Mouse (Mus musculus): Measurements from ENCODE around the gene Tpbpb.
"Not testable (repeated sequence)": the region's sequence is repeated elsewhere in the genome, so short reads cannot be mapped to it uniquely, and the experiment has no call there.

The Tpbpb gene

DNA sequence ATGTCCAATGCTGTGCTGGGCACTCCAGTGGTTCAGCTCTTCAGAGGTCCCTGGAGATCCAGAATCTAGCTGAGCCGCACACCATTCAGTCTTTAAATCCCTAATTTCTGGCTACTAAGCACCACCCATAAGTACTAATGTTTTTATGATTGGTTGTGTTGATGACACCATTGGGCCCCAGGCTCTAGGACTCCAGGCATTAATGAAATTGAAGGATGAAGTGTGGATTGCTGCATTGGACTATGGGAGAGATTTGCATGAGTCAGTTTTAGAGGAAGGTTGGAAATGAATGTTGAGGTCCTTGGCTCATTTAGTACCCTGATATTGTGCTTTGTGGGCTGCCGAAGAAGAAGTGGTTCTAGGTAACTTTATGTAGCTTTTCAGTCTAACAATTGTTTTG is at the start of gene Tpbpb:
Gene Tpbpb, minus strand, starts transcription at position 101 of the 400 bp plus-strand sequence.
- in situ Hi-C loops (cut with MboI, MseI), result not testable (repeated sequence)

DNA sequence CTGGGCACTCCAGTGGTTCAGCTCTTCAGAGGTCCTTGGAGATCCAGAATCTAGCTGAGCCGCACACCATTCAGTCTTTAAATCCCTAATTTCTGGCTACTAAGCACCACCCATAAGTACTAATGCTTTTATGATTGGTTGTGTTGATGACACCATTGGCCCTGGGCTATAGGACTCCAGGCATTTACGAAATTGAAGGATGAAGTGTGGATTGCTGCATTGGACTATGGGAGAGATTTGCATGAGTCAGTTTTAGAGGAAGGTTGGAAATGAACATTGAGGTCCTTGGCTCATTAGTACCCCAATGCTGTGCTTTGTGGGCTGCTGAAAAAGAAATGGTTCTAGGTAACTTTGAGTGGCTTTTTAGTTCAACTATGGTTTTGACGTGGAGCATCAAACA is 37.2 kb upstream of the Tpbpb start, which contains the start of gene Tpbpa:
Gene Tpbpa, minus strand, starts transcription at position 101 of the 400 bp plus-strand sequence.
- in situ Hi-C loops (cut with MboI, MseI), result not testable (repeated sequence)

DNA sequence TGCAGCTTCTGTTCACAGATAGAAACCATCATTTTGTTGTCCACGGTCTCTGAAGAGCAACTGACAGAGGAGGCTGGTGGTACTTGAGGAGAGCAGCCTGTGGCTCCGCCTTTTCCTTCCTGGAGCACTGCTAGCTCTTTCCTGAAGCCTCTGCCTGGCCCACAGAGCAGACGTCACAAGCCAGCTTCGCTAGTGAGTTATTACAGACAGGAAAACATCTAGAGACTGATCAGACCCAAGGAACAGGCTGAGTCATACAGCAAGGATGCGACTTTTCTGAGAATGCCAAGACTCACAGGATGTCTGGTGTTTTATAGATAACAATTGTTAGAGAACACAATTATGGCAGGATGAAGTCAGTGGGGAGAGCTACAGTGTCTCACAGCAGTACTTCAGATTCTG is 31.8 kb upstream of the Tpbpb start, which contains the start of the genes Gm49391 and Ctla2a:
Gene Gm49391, minus strand, starts transcription at position 72 of the 402 bp plus-strand sequence.
Gene Ctla2a, minus strand, starts transcription at position 126 of the 402 bp plus-strand sequence.
- in situ Hi-C loops (cut with MboI, MseI), result no loop called here

DNA sequence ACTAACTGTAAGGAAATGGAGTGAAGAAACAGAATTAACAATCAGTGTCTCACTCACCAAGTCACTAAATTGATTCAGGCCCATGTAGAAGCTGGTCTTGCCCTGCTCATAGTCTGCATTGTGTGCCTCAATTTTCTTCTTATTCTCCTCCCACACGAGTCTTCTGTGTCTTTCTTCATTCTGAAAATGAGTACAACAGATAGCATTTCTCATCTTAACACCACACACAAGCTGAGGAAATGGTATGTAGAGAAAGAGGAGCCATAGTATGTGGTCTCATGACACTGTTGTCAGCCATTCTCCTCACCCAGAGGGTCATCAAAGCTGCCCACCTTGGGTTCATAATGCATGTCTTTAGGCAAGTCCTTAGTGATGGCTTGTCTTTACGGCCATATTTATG is 30.8 kb upstream of the Tpbpb start, which contains the start of gene Gm49393:
Gene Gm49393, minus strand, starts transcription at position 101 of the 400 bp plus-strand sequence.
- in situ Hi-C loops (cut with MboI, MseI), result not testable (repeated sequence)

DNA sequence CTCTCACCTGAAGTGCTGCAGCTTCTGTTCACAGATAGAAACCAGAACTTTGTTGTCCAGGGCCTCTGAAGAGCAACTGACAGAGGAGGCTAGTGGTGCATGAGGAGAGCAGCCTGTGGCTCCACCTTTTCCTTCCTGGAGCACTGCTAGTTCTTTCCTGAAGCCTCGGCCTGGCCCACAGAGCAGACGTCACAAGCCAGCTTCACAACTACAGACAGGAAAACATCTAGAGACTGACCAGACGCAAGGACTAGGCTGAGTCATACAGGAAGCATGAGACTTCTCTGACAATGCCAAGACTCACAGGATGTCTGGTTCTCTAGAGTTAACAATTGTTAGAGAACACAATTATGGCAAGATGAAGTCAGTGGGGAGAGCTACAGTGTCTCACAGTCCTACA is 7.4 kb downstream of the Tpbpb start, which contains the start of gene Ctla2b:
Gene Ctla2b, minus strand, starts transcription at position 120 of the 400 bp plus-strand sequence.
- in situ Hi-C loops (cut with MboI, MseI), result no loop called here

DNA sequence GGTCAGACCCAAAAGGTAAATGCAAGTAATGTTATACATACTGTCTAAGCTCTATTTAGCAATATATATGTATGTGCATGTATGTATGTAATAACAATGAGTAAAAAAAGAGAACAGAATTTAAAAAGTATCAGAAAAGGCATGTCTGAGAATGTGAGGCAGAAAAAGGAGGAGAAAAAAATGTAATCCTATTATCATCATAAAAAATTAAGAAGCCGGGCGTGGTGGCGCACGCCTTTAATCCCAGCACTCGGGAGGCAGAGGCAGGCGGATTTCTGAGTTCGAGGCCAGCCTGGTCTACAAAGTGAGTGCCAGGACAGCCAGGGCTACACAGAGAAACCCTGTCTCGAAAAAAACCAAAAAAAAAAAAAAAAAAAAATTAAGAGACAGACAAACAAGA is 7.9 kb downstream of the Tpbpb start, which contains the start of gene Gm49392:
Gene Gm49392, minus strand, starts transcription at position 101 of the 400 bp plus-strand sequence.
- in situ Hi-C loops (cut with MboI, MseI), result not testable (repeated sequence)

DNA sequence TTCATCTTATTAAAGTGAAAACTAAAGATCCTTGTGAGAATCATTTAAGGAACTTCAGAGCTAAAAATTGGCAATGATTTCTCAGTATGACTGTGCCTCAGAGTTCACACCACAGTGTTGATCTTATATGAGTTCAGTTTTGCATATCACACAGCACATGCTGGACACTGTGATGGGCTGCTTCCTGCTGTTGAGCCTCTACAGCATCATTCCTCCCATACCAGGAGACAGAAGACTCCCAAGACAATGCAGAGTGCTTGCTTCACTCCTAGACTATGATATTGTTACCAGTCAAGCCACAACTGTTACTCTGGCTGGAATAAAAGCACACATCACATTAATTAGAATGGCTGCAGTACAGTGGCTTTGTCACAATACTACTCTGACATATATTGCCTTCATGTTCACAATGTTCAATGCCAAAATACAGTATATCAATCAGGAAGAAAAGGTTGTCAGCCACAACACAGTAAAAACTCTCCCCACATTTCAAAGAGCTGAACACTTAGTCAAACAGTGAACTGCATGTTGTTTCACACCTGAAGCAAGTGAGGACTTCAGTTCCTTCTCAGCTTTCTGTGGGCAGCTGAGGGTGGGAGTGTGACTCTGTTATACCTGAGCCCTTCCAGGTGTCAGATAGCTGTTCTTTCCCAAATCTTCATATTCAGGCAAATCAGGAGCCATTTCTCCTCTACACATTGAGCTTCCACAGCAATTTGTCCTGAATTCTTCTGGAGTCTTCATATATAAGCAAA is 9.1 kb downstream of the Tpbpb start:
- in situ Hi-C loops (cut with MboI, MseI), result no loop called here

DNA sequence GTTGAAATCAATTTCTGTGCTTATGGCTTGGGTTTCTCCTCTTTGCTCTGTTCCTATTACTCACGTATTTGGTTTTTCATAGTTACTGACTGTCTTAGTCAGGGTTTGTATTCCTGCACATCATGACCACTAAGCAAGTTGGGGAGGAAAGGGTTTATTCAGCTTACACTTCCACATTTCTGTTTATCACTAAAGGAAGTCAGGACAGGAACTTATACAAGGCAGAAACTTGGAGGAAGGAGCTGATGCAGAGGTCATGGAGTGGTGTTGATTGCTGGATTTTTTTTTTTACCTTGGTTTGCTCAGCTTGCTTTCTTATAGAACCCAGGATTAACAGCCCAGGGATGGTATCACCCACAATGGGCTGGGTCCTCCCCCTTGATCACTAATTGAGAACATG is 12.4 kb downstream of the Tpbpb start:
- in situ Hi-C loops (cut with MboI, MseI), result no loop called here

DNA sequence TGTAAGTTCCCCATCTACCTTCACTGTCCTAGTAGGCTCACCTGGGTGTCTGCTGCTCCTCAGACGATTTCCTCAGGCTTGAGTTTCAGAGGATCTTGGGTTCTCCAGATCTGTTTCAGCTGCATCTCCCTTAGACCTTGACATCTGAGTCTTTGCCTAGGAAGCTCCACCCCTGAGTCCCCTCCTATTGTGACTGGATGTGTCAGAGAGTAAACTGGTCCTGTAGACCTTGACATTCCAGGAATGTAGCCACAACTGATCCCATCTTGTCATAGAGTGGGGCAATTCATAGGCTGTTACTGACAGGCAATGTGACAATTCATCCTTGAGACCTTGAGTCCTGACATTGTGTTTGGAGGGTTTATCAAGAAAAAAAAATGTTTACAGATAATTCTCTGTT is 40.4 kb downstream of the Tpbpb start, which contains the start of gene 4930486L24Rik:
Gene 4930486L24Rik, minus strand, starts transcription at position 195 of the 400 bp plus-strand sequence.
- in situ Hi-C loops (cut with MboI, MseI), result no loop called here
